Mouse (Mus musculus) cerebellum, adult 11 months (tissue): Measurements from ENCODE around the gene Morn5.

Experiments
- DNase-seq: peaks from one replicate; pipeline ENCODE4 v3.0.0; 2022

Gene Morn5

GRCm38 (mm10) chr2:36048748-36049566 is at the start of gene Morn5, which contains the start of gene Ndufa8:
Morn5 (plus strand) TSS chr2:36049458.
Ndufa8 (minus strand) TSS chr2:36049406.
- DNase-seq = peak; percentile 99

GRCm38 (mm10) chr2:36000390-36000789 is 48.9 kb upstream of the Morn5 start:
- no peak for DNase-seq

GRCm38 (mm10) chr2:36002188-36002587 is 47.1 kb upstream of the Morn5 start:
- no peak for DNase-seq

GRCm38 (mm10) chr2:36008071-36008470 is 41.2 kb upstream of the Morn5 start:
- DNase-seq = peak; percentile 14

GRCm38 (mm10) chr2:36009386-36009785 is 39.9 kb upstream of the Morn5 start:
- peak; percentile 16 for DNase-seq

GRCm38 (mm10) chr2:36010579-36010978 is 38.7 kb upstream of the Morn5 start:
- DNase-seq = no peak

- no peak for DNase-seq
Observed at GRCm38 (mm10) chr2:36011331-36011825, 37.9 kb upstream of the Morn5 start.

- DNase-seq = no peak
Observed at GRCm38 (mm10) chr2:36013010-36013409, 36.2 kb upstream of the Morn5 start.

GRCm38 (mm10) chr2:36021385-36022159 is 27.7 kb upstream of the Morn5 start:
- peak; percentile 39 for DNase-seq

- DNase-seq = no peak
Observed at GRCm38 (mm10) chr2:36023291-36023690, 26.0 kb upstream of the Morn5 start.

GRCm38 (mm10) chr2:36032884-36033283 is 16.4 kb upstream of the Morn5 start:
- no peak for DNase-seq

- no peak for DNase-seq
Observed at GRCm38 (mm10) chr2:36033966-36034365, 15.3 kb upstream of the Morn5 start.

GRCm38 (mm10) chr2:36034898-36035297 is 14.4 kb upstream of the Morn5 start:
- DNase-seq = no peak

- DNase-seq = no peak
Observed at GRCm38 (mm10) chr2:36035413-36036081, 13.7 kb upstream of the Morn5 start.

- no peak for DNase-seq
Observed at GRCm38 (mm10) chr2:36039297-36039985, 9.8 kb upstream of the Morn5 start.

GRCm38 (mm10) chr2:36040872-36041271 is 8.4 kb upstream of the Morn5 start:
- no peak for DNase-seq

GRCm38 (mm10) chr2:36048164-36048563 is 1.1 kb upstream of the Morn5 start:
- no peak for DNase-seq

- no peak for DNase-seq
Observed at GRCm38 (mm10) chr2:36049567-36049954, 303 bp downstream of the Morn5 start.

GRCm38 (mm10) chr2:36053249-36053648 is 4.0 kb downstream of the Morn5 start:
- no peak for DNase-seq

- no peak for DNase-seq
Observed at GRCm38 (mm10) chr2:36056248-36056647, 7.0 kb downstream of the Morn5 start.

- no peak for DNase-seq
Observed at GRCm38 (mm10) chr2:36061409-36061808, 12.2 kb downstream of the Morn5 start.

- no peak for DNase-seq
Observed at GRCm38 (mm10) chr2:36067132-36067531, 17.9 kb downstream of the Morn5 start.
